Mouse (Mus musculus): ENCODE data around the gene Cdk5r1. TPM values are rescaled to one million over a fixed set of nuclear protein-coding genes. Genes with fewer than 3 reads are reported as not detected.

Cdk5r1 gene
- total RNA-seq, 1 experiment = 1.8 TPM

- Histone ChIP-seq H3K27ac (ENCODE audit: insufficient read depth, low read depth, low read length, poor library complexity, severe bottlenecking) (no peak overlapping the region), H3K9me3 (ENCODE audit: control insufficient read depth, insufficient read depth, low read depth, low read length) (no peaks in the 10 kb centered on the region), H3K9ac (ENCODE audit: insufficient read depth, low read depth, low read length, poor library complexity, severe bottlenecking) (no peak overlapping the region), H3K4me3 (ENCODE audit: insufficient read depth in 1 of 2, low read depth in 1 of 2, low read length in 2 of 2, poor library complexity in 1 of 2, severe bottlenecking in 1 of 2) (no peak overlapping the region), H3K4me1 (ENCODE audit: control insufficient read depth in 2 of 2, insufficient read depth in 2 of 2, low read length in 2 of 2, poor library complexity in 1 of 2) (peaks cover 0 to 2% of the 10 kb centered on the region in 2 experiments; a peak in 1 of 4 replicates), H3K36me3 (ENCODE audit: control insufficient read depth, insufficient read depth, low read length, poor library complexity, severe bottlenecking) (no peaks in the 10 kb centered on the region)
- TF ChIP-seq ZC3H11A (IDR thresholded peaks at IDR 0.05; ENCODE audit: borderline replicate concordance, low read depth, low read length) (no peak), CHD2 (IDR thresholded peaks at IDR 0.05; ENCODE audit: low read depth, low read length) (no peak), HCFC1 (IDR thresholded peaks at IDR 0.05; ENCODE audit: borderline replicate concordance, insufficient read depth, low read length) (no peak), MAFK (IDR thresholded peaks at IDR 0.05; ENCODE audit: insufficient read depth, low read depth, low read length) (no peak), ZNF384 (IDR thresholded peaks at IDR 0.05; ENCODE audit: low read depth, low read length) (no peak)
- DNase-seq (ENCODE audit: low read depth, low spot score) = no peak
- in situ Hi-C loops (cut with MboI; ENCODE audit: low sequenced_read_pairs in 2 of 2, unreplicated experiment in 2 of 2) = no loop called here
Observed at GRCm38 (mm10) chr11:80512313-80513056, 35.7 kb downstream of the Cdk5r1 start.

GRCm38 (mm10) chr11:80513796-80514195, 37.0 kb downstream of the Cdk5r1 start:
- H3K4me1 ChIP-seq (ENCODE audit: control insufficient read depth in 2 of 2, insufficient read depth in 2 of 2, low read length in 2 of 2, poor library complexity in 1 of 2) = peaks cover 0 to 10% of the 10 kb centered on the region in 2 experiments; a peak in 2 of 4 replicates
- no peak for TF ChIP-seq ZNF384 (IDR thresholded peaks at IDR 0.05; ENCODE audit: low read depth, low read length)
- TF ChIP-seq MAFK (IDR thresholded peaks at IDR 0.05; ENCODE audit: insufficient read depth, low read depth, low read length) = no peak
- no peak for TF ChIP-seq ZC3H11A (IDR thresholded peaks at IDR 0.05; ENCODE audit: borderline replicate concordance, low read depth, low read length)
- no peak for TF ChIP-seq CHD2 (IDR thresholded peaks at IDR 0.05; ENCODE audit: low read depth, low read length)
- no peak for TF ChIP-seq HCFC1 (IDR thresholded peaks at IDR 0.05; ENCODE audit: borderline replicate concordance, insufficient read depth, low read length)
- H3K36me3 ChIP-seq (ENCODE audit: control insufficient read depth, insufficient read depth, low read length, poor library complexity, severe bottlenecking) = no peaks in the 10 kb centered on the region
- no peak overlapping the region for H3K9ac ChIP-seq (ENCODE audit: insufficient read depth, low read depth, low read length, poor library complexity, severe bottlenecking)
- H3K9me3 ChIP-seq (ENCODE audit: control insufficient read depth, insufficient read depth, low read depth, low read length) = no peaks in the 10 kb centered on the region
- no peak for DNase-seq (ENCODE audit: low read depth, low spot score)
- in situ Hi-C loops (cut with MboI; ENCODE audit: low sequenced_read_pairs in 2 of 2, unreplicated experiment in 2 of 2) = no loop called here
- no peak overlapping the region for H3K4me3 ChIP-seq (ENCODE audit: insufficient read depth in 1 of 2, low read depth in 1 of 2, low read length in 2 of 2, poor library complexity in 1 of 2, severe bottlenecking in 1 of 2)
- no peak overlapping the region for H3K27ac ChIP-seq (ENCODE audit: insufficient read depth, low read depth, low read length, poor library complexity, severe bottlenecking)

- Histone ChIP-seq H3K4me3 (ENCODE audit: insufficient read depth in 1 of 2, low read depth in 1 of 2, low read length in 2 of 2, poor library complexity in 1 of 2, severe bottlenecking in 1 of 2) (no peak overlapping the region), H3K9me3 (ENCODE audit: control insufficient read depth, insufficient read depth, low read depth, low read length) (no peaks in the 10 kb centered on the region), H3K36me3 (ENCODE audit: control insufficient read depth, insufficient read depth, low read length, poor library complexity, severe bottlenecking) (no peaks in the 10 kb centered on the region), H3K4me1 (ENCODE audit: control insufficient read depth in 2 of 2, insufficient read depth in 2 of 2, low read length in 2 of 2, poor library complexity in 1 of 2) (peaks cover 0 to 12% of the 10 kb centered on the region in 2 experiments; a peak in 2 of 4 replicates), H3K9ac (ENCODE audit: insufficient read depth, low read depth, low read length, poor library complexity, severe bottlenecking) (no peak overlapping the region), H3K27ac (ENCODE audit: insufficient read depth, low read depth, low read length, poor library complexity, severe bottlenecking) (no peak overlapping the region)
- in situ Hi-C loops (cut with MboI; ENCODE audit: low sequenced_read_pairs in 2 of 2, unreplicated experiment in 2 of 2) = no loop called here
- TF ChIP-seq HCFC1 (IDR thresholded peaks at IDR 0.05; ENCODE audit: borderline replicate concordance, insufficient read depth, low read length) = no peak
- no peak for TF ChIP-seq MAFK (IDR thresholded peaks at IDR 0.05; ENCODE audit: insufficient read depth, low read depth, low read length)
- no peak for TF ChIP-seq ZNF384 (IDR thresholded peaks at IDR 0.05; ENCODE audit: low read depth, low read length)
- no peak for TF ChIP-seq CHD2 (IDR thresholded peaks at IDR 0.05; ENCODE audit: low read depth, low read length)
- no peak for TF ChIP-seq ZC3H11A (IDR thresholded peaks at IDR 0.05; ENCODE audit: borderline replicate concordance, low read depth, low read length)
- no peak for DNase-seq (ENCODE audit: low read depth, low spot score)
Observed at GRCm38 (mm10) chr11:80515346-80515745, 38.5 kb downstream of the Cdk5r1 start.

- H3K27ac ChIP-seq (ENCODE audit: insufficient read depth, low read depth, low read length, poor library complexity, severe bottlenecking) = no peak overlapping the region
- H3K9ac ChIP-seq (ENCODE audit: insufficient read depth, low read depth, low read length, poor library complexity, severe bottlenecking) = no peak overlapping the region
- H3K4me1 ChIP-seq (ENCODE audit: control insufficient read depth in 2 of 2, insufficient read depth in 2 of 2, low read length in 2 of 2, poor library complexity in 1 of 2) = peaks cover 0 to 12% of the 10 kb centered on the region in 2 experiments; a peak in 2 of 4 replicates
- no peaks in the 10 kb centered on the region for H3K36me3 ChIP-seq (ENCODE audit: control insufficient read depth, insufficient read depth, low read length, poor library complexity, severe bottlenecking)
- in situ Hi-C loops (cut with MboI; ENCODE audit: low sequenced_read_pairs in 2 of 2, unreplicated experiment in 2 of 2) = no loop called here
- DNase-seq (ENCODE audit: low read depth, low spot score) = no peak
- no peak overlapping the region for H3K4me3 ChIP-seq (ENCODE audit: insufficient read depth in 1 of 2, low read depth in 1 of 2, low read length in 2 of 2, poor library complexity in 1 of 2, severe bottlenecking in 1 of 2)
- no peaks in the 10 kb centered on the region for H3K9me3 ChIP-seq (ENCODE audit: control insufficient read depth, insufficient read depth, low read depth, low read length)
- no peak for TF ChIP-seq ZNF384 (IDR thresholded peaks at IDR 0.05; ENCODE audit: low read depth, low read length)
- no peak for TF ChIP-seq MAFK (IDR thresholded peaks at IDR 0.05; ENCODE audit: insufficient read depth, low read depth, low read length)
- TF ChIP-seq HCFC1 (IDR thresholded peaks at IDR 0.05; ENCODE audit: borderline replicate concordance, insufficient read depth, low read length) = no peak
- no peak for TF ChIP-seq CHD2 (IDR thresholded peaks at IDR 0.05; ENCODE audit: low read depth, low read length)
- no peak for TF ChIP-seq ZC3H11A (IDR thresholded peaks at IDR 0.05; ENCODE audit: borderline replicate concordance, low read depth, low read length)
Observed at GRCm38 (mm10) chr11:80515895-80516294, 39.1 kb downstream of the Cdk5r1 start.

All from ES-E14 (cell line).